Mouse (Mus musculus): ENCODE results near the gene B3glct. TPM values are rescaled to one million over a fixed set of nuclear protein-coding genes. Genes with fewer than 3 reads are reported as not detected.

Gene B3glct
- total RNA-seq, 2 experiments from 2014 or later: 27.0 to 33.5 TPM

- DNase-seq: no peak
- intact Hi-C loops (cut with DNase I): no loop called here
These were observed 15.1 kb upstream of the B3glct start for GRCm38 (mm10) chr5:149662980-149663379.

DNA sequence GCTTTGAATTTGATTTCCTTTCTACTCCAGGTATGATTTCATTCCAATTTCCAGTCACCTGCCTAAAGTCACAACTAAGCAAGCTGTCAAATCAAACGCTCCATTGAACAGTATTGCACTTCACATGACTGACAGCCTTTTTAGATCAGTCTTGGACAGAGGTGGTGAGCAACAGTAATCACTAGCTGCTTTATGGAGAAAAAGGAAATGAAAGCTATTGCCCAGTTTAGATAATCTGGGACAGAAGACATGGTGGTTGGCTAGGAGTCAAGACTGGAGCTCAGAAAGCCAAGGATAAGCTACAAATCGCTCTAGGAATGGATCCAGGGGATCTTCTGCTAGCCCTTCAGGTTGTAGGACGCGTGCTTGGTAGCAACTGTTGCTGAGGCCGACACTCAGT lies 14.6 kb upstream of the B3glct start:
- intact Hi-C loops (cut with DNase I): no loop called here
- DNase-seq: no peak

GRCm38 (mm10) chr5:149677196-149677595 lies 834 bp upstream of the B3glct start:
- DNase-seq: no peak
- intact Hi-C loops (cut with DNase I): loop anchor here (10.0 kb wide), 1 partner anchor 338 kb away; the partner anchor contains the start of gene Rxfp2

DNA sequence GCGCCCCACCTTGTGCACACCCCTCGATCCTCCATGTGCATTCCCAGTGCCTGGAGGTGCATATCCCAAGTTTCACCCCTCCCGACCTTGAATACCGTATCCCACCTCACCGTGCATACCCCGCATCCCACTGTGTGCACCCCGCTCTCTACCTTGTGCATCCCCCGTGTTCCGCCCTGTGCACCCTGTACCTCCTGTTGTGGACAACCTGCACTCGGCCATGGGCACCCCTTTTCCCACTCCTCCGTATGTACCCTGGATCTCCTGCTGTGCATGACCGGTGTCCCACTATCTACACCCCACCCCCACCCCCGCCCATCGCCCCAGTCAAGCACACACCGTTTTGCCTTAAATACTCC lies 939 bp downstream of the B3glct start:
- peak; percentile 13 for DNase-seq
- intact Hi-C loops (cut with DNase I): loop anchor here (10.0 kb wide), 1 partner anchor 336 kb away; the partner anchor contains the start of gene Rxfp2

- intact Hi-C loops (cut with DNase I): loop anchor here (10.0 kb wide), 1 partner anchor 335 kb away; the partner anchor contains the start of gene Rxfp2
- DNase-seq: peak; percentile 12
These were observed 1.3 kb downstream of the B3glct start for GRCm38 (mm10) chr5:149679362-149679761.

DNA sequence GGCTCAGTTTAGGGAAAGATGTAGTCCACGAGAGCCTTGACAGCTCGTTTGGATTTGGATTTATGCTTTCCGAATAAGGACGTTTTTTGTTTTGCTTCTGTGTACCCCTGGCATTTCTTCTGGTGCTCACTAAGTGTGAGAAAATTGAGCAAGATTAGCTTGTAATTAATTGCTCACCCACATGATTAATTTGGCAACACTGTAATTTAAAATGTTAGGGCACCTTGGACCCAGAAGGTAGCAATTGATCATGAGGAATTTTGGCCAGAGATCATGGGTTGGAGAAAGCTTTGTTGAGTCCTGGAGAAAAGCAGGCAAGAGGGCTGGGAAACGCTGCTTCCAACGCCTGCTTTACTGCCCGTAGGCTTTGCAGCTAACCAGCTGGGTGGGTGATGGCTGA lies 1.9 kb downstream of the B3glct start:
- intact Hi-C loops (cut with DNase I): loop anchor here (10.0 kb wide), 1 partner anchor 335 kb away; the partner anchor contains the start of gene Rxfp2

GRCm38 (mm10) chr5:149680946-149681345 lies 2.9 kb downstream of the B3glct start:
- intact Hi-C loops (cut with DNase I): no loop called here
- no peak for DNase-seq

More for the DNA sequence above, 1.9 kb downstream of the B3glct start:
- DNase-seq: no peak

DNA sequence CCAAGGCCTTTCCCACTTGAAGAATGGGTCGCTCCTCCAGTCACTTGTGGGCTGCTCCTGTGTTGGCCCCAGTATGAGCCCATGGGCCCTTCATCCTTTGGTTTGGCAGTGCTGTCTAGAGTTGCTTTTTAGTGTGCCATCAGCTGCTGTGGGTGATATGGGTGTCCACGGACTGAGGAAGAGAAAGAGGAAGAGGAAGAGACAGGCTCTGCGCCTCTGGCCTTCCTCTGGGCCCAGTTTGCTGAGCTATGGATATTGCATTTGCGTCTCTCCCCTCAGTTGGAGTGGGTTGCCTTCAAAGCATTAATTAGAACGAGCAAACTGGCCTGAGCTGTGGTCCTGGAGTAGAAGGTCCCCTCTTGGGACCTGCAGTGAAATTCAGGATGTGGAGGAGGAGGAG lies 11.8 kb downstream of the B3glct start:
- intact Hi-C loops (cut with DNase I): no loop called here
- no peak for DNase-seq

DNA sequence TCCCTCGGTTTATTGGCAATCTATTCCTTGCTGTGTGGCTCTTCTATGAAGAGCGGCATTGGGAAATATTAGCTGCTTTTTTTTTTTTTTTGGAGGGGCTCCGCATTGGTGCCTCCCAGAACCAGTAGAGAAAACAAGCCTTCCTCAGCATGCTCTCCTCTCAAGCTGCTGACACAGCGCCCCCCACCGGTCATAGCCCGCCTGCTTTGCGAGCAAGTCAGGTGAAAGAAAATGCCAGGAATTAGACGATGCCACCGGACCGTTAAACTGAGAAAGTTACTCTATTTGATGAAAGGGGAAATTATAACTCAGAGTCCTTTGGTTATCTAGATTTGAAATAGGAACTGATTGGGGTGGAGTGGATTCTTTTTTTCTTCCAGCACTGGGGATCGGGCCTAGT lies 14.5 kb downstream of the B3glct start:
- intact Hi-C loops (cut with DNase I): no loop called here
- peak; percentile 13 for DNase-seq

GRCm38 (mm10) chr5:149693200-149693599 lies 15.2 kb downstream of the B3glct start:
- no peak for DNase-seq
- intact Hi-C loops (cut with DNase I): no loop called here

DNA sequence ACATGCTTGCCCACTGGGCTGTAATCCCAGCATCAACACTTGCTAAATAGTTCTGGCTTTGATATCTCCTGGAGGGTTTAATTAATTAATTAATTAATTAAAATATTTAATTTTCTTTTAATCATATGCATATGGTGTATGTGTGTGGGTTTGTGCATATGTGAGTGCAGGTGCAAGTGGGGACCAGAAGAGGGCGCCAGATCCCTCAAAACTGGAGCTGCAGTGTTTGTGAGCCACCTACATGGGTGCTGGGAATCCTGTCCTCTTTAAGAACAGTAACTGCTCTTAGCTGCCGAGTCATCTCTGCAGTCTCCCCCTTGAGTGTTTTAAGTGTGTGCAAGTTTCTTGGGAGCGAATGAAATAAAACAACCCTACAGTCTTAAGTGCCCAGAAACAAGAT lies 15.9 kb downstream of the B3glct start:
- intact Hi-C loops (cut with DNase I): no loop called here
- no peak for DNase-seq

GRCm38 (mm10) chr5:149695077-149695750 lies 17.2 kb downstream of the B3glct start:
- intact Hi-C loops (cut with DNase I): no loop called here
- DNase-seq: no peak

- intact Hi-C loops (cut with DNase I): no loop called here
- DNase-seq: no peak
These were observed 24.7 kb downstream of the B3glct start for GRCm38 (mm10) chr5:149702770-149703169.

DNA sequence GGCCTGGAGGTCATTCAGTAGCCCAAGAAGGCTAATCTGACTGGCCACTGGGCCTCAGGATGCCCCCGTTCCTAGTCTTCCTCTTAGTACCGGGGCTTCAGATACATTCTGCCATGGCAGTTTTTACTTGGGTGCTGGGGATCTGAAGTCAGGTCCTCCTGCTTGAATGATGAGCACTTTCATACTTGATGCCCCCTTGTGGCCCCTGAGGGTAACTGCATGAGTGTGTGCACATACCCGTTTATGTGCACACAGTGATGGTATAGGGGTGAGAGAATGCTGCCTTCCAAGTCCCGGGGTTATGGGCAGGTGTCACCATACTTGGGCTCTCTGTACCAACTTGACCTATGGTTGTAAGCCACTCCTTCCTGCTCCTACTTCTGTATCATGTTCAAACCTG lies 33.5 kb downstream of the B3glct start:
- no peak for DNase-seq
- intact Hi-C loops (cut with DNase I): loop anchor here (10.0 kb wide), 2 partner anchors 133 to 303 kb away; partner anchors contain the start of gene Rxfp2

DNA sequence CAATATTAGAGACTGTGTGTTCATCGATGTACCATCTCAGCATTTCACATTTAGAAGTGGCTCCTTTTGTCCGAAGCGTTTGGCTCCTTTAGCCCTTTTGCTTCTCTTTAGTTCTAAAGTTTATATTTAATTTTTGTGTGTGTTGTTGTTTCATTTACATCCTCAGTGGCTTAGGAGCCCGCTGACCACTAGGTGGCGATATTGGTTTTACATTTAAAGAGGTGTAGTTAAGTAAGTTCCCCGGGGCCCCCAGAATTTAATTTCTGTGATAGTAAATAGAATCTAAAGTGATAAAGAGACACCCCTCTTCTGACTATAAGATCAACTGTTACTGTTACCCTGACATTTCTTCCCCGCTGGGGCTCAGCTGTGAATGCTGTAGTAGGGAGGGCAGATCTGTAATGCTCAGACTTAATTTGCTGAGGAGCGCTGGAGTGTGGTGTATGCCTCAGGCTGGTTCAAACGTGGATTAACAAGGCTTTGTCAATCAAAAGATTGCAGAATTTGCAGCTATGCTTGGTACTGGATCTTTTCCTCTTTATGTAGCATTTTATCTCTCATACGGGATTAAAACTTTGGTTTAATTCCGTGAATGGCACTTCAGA lies 35.2 kb downstream of the B3glct start:
- intact Hi-C loops (cut with DNase I): loop anchor here (10.0 kb wide), 2 partner anchors 132 to 302 kb away; partner anchors contain the start of gene Rxfp2
- DNase-seq: peak; percentile 66

DNA sequence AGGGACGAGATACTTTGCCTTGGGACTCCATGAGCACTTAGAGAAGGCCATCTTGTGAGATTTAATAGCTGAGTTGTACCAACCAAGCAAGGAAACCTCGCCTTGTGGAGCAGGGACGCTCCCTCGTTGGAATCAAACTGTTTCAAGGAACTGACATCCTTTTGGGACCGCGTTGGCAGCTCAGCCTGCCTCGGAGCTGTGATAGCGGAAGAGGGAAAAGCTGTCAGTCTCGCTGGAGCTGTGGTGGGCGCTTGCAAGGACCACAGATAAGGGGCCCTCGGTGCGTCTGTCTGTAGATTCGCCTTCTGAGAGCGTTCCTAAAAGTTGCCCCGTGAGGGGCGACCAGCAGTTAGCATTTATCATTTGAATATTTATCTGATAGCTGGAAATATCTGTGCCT lies 35.8 kb downstream of the B3glct start:
- no peak for DNase-seq
- intact Hi-C loops (cut with DNase I): loop anchor here (10.0 kb wide), 2 partner anchors 131 to 301 kb away; partner anchors contain the start of gene Rxfp2

- intact Hi-C loops (cut with DNase I): loop anchor here (10.0 kb wide), 2 partner anchors 129 to 299 kb away; partner anchors contain the start of gene Rxfp2
These were observed 37.7 kb downstream of the B3glct start for GRCm38 (mm10) chr5:149715571-149716328.

DNA sequence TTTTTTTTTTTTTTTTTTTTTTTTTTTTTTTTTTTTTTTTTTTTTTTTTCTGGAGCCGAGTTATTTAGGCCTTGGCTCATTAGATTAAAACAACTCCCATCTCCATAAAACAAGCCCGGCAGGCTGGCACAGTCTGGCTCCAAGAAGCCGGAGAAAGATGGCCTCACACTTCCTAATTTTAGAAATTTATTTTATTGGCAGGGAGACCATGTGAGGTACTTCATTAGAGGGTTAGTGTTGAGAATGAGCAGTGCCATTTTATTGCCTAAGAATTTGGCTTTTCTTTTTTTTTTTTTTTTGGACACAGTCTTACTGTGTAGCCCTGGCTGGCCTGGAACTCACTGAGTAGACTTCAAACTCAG lies 38.3 kb downstream of the B3glct start:
- intact Hi-C loops (cut with DNase I): loop anchor here (10.0 kb wide), 2 partner anchors 128 to 298 kb away; partner anchors contain the start of gene Rxfp2
- DNase-seq: no peak

More at GRCm38 (mm10) chr5:149715571-149716328, 37.7 kb downstream of the B3glct start:
- no peak for DNase-seq

- intact Hi-C loops (cut with DNase I): no loop called here
- no peak for DNase-seq
These were observed 53.7 kb downstream of the B3glct start for GRCm38 (mm10) chr5:149731776-149732175.

DNA sequence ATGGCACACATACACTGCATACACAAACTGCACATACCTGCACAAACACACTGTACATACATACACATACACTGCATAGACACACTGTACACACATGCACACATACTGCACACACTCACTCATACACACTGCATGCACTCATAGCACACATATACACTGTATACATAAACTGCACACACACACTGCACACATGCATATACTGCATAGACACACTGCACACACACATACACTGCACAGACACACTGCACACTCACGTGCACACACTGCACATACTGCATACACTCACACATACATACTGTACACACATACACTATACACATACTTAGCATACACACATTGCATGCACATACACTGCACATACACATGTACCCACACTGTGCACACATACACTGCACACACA lies 59.2 kb downstream of the B3glct start:
- intact Hi-C loops (cut with DNase I): no loop called here
- no peak for DNase-seq

DNA sequence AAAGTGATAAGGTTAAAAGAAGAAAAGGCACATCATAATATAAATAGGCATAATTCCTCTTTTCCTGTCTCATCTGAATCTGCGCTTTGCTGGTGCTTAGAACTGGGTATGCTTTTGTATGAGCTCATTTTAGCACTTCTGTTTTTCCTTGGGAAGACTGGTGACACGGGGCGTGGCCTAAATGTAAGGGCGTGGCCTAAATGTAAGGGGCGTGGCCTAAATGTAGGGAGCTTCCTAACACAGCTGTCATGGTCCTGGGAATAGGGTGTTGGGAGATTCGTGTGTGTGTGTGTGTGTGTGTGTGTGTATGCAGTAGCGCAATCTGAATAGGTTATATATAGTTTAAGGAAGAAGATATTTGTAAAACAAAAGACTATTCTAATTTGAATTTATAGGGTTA lies 62.1 kb downstream of the B3glct start:
- intact Hi-C loops (cut with DNase I): loop anchor here (10.0 kb wide), 1 partner anchor 105 kb away; no protein-coding TSS in a partner anchor
- DNase-seq: no peak
